ENCODE assay signal across 9 mouse cellular contexts in genomic region chr4:82000590-82001405, GRCm38 (mm10).
DNase-seq lines count a peak whose midpoint lies in the region; ATAC-seq and TF ChIP-seq lines count a peak whose summit lies in the region.
"Had no signal": no experiment of that assay in that cellular context is flagged by ENCODE, and none has a peak within 500 bp of the region (broad histone marks: within the 10 kb centered on the region; RNA-seq: fewer than 3 reads in every experiment).

No protein-coding gene starts in this region.

- no peaks in the 10 kb centered on the region for H3K9me3 ChIP-seq in lung, embryonic 15.5 days
- H3K9me3 ChIP-seq in limb, embryonic 11.5 days (ENCODE audit: control insufficient read depth, low read length): no peaks in the 10 kb centered on the region
- H3K9me3 ChIP-seq: liver, embryonic 15.5 days had no signal

- no peak for TF ChIP-seq CTCF in lung, adult 2 months (IDR thresholded peaks at IDR 0.05; ENCODE audit: insufficient read depth, low read length)

- H3K4me1 ChIP-seq in lung, embryonic 15.5 days: peaks cover 18% of the 10 kb centered on the region
- H3K4me1 ChIP-seq in lung, adult 2 months (ENCODE audit: control insufficient read depth, insufficient read depth, low read length): no peaks in the 10 kb centered on the region
- 0 out of 2 replicates have a peak, but pooled peaks cover 2% of the 10 kb centered on the region for H3K4me1 ChIP-seq in limb, embryonic 11.5 days (ENCODE audit: control insufficient read depth, insufficient read depth, low read length)
- H3K4me1 ChIP-seq: liver, embryonic 15.5 days had no signal

- WGBS in lung, embryonic 15.5 days: 56% methylated on average over 19 of the region's 19 CpGs
- WGBS in lung, adult 2 months: 80% methylated on average over 19 of the region's 19 CpGs
- WGBS in limb, embryonic 11.5 days: 84% methylated on average over 19 of the region's 19 CpGs

- H3K27me3 ChIP-seq in lung, embryonic 15.5 days: no peaks in the 10 kb centered on the region
- no peaks in the 10 kb centered on the region for H3K27me3 ChIP-seq in limb, embryonic 11.5 days (ENCODE audit: control insufficient read depth, insufficient read depth, low read length)
- H3K27me3 ChIP-seq: liver, embryonic 15.5 days had no signal

- peak overlapping the region; percentile 78 for H3K27ac ChIP-seq in lung, embryonic 15.5 days
- no peak overlapping the region for H3K27ac ChIP-seq in limb, embryonic 11.5 days (replicated peaks; ENCODE audit: low read depth, low read length)
- H3K27ac ChIP-seq: liver, embryonic 15.5 days had no signal

- no peak for TF ChIP-seq POLR2A in lung, adult 2 months (IDR thresholded peaks at IDR 0.05; ENCODE audit: borderline replicate concordance, extremely low read depth, low read depth, low read length)

- H3K4me3 ChIP-seq in lung, embryonic 15.5 days: no peak overlapping the region
- H3K4me3 ChIP-seq in lung, adult 2 months (replicated peaks; ENCODE audit: extremely low read depth, low read depth, low read length): no peak overlapping the region
- no peak overlapping the region for H3K4me3 ChIP-seq in limb, embryonic 11.5 days (ENCODE audit: low read depth, low read length)
- H3K4me3 ChIP-seq: liver, embryonic 15.5 days had no signal

- no peaks in the 10 kb centered on the region for H3K36me3 ChIP-seq in lung, embryonic 15.5 days
- no peaks in the 10 kb centered on the region for H3K36me3 ChIP-seq in limb, embryonic 11.5 days (ENCODE audit: control insufficient read depth, insufficient read depth, low read length)
- H3K36me3 ChIP-seq: liver, embryonic 15.5 days had no signal

- H3K4me2 ChIP-seq in lung, embryonic 15.5 days: no peak overlapping the region
- H3K4me2 ChIP-seq in limb, embryonic 11.5 days (ENCODE audit: low read depth, severe bottlenecking): no peak overlapping the region
- H3K4me2 ChIP-seq: liver, embryonic 15.5 days had no signal

- H3K9ac ChIP-seq in lung, embryonic 15.5 days: no peak overlapping the region
- H3K9ac ChIP-seq in limb, embryonic 11.5 days (ENCODE audit: low read length): no peak overlapping the region
- H3K9ac ChIP-seq: liver, embryonic 15.5 days had no signal

- ATAC-seq in lung, embryonic 15.5 days (ENCODE audit: borderline replicate concordance, extremely low read depth, low FRiP score, low TSS enrichment): peak; percentile 42; the same call in 1 of the 2 replicates
- no peak for ATAC-seq in limb, embryonic 11.5 days (ENCODE audit: insufficient number of reproducible peaks, low FRiP score, low TSS enrichment, low read depth)

- peak; percentile 14 for DNase-seq in adrenal gland, postnatal 10 days
- DNase-seq in adrenal gland, postnatal 25 days: no peak
- DNase-seq in lung, adult 2 months: no peak
- DNase-seq in heart, adult 8-10 months (ENCODE audit: low spot score): peak; percentile 58
- DNase-seq in limb, embryonic 11.5 days (ENCODE audit: low spot score): peak; percentile 21
- no peak for DNase-seq in layer of hippocampus, postnatal 10 days (ENCODE audit: low spot score in 2 of 2)
- DNase-seq in spleen, postnatal 10 days (ENCODE audit: low spot score in 2 of 2): no peak

Comparison
In these comparisons a context has a peak if more than half of its experiments do, and no peak if none do; other contexts are left out.
1. DNase-seq: peak in adrenal gland, postnatal 10 days (single experiment), heart, adult 8-10 months (single experiment) and limb, embryonic 11.5 days (single experiment); none in adrenal gland, postnatal 25 days (single experiment), lung, adult 2 months (single experiment), layer of hippocampus, postnatal 10 days (0 of 2) and spleen, postnatal 10 days (0 of 2).